Mouse (Mus musculus): ENCODE measurements around the gene Mpzl1. TPM values are rescaled to one million over a fixed set of nuclear protein-coding genes. Genes with fewer than 3 reads are reported as not detected.
A peak's percentile ranks its signal among the peaks of the same experiment; 100 is the strongest.

The Mpzl1 gene
- polyA plus RNA-seq, 1 experiment = 43.7 TPM

GRCm38 (mm10) chr1:165625058-165625457, 9.3 kb downstream of the Mpzl1 start:
- no peaks in the 10 kb centered on the region for H3K4me1 ChIP-seq (ENCODE audit: control insufficient read depth, insufficient read depth, low read length)
- H3K27ac ChIP-seq (ENCODE audit: insufficient read depth, low read length) = no peak overlapping the region
- TF ChIP-seq CTCF (IDR thresholded peaks at IDR 0.05; ENCODE audit: extremely low read depth, insufficient read depth, low read length) = no peak
- no peak for TF ChIP-seq POLR2A (IDR thresholded peaks at IDR 0.05; ENCODE audit: extremely low read depth, insufficient read depth, low read length)
- H3K4me3 ChIP-seq (ENCODE audit: insufficient read depth, low read length) = no peak overlapping the region

- no peak overlapping the region for H3K4me3 ChIP-seq (ENCODE audit: insufficient read depth, low read length)
- peak overlapping the region; percentile 80 for H3K27ac ChIP-seq (ENCODE audit: insufficient read depth, low read length)
- TF ChIP-seq CTCF (IDR thresholded peaks at IDR 0.05; ENCODE audit: extremely low read depth, insufficient read depth, low read length) = no peak
- no peak for TF ChIP-seq POLR2A (IDR thresholded peaks at IDR 0.05; ENCODE audit: extremely low read depth, insufficient read depth, low read length)
- H3K4me1 ChIP-seq (ENCODE audit: control insufficient read depth, insufficient read depth, low read length) = peaks cover 4% of the 10 kb centered on the region; the same call in 1 of the 2 replicates
Observed at GRCm38 (mm10) chr1:165618201-165618624, 16.1 kb downstream of the Mpzl1 start.

GRCm38 (mm10) chr1:165617166-165617891, 17.0 kb downstream of the Mpzl1 start:
- H3K27ac ChIP-seq (ENCODE audit: insufficient read depth, low read length) = peak overlapping the region; percentile 74; the same call in 1 of the 2 replicates
- peaks cover 4% of the 10 kb centered on the region; the same call in 1 of the 2 replicates for H3K4me1 ChIP-seq (ENCODE audit: control insufficient read depth, insufficient read depth, low read length)
- H3K4me3 ChIP-seq (ENCODE audit: insufficient read depth, low read length) = no peak overlapping the region
- no peak for TF ChIP-seq POLR2A (IDR thresholded peaks at IDR 0.05; ENCODE audit: extremely low read depth, insufficient read depth, low read length)
- TF ChIP-seq CTCF (IDR thresholded peaks at IDR 0.05; ENCODE audit: extremely low read depth, insufficient read depth, low read length) = no peak

GRCm38 (mm10) chr1:165616652-165617051, 17.7 kb downstream of the Mpzl1 start:
- Histone ChIP-seq H3K4me1 (ENCODE audit: control insufficient read depth, insufficient read depth, low read length) (peaks cover 4% of the 10 kb centered on the region; the same call in 1 of the 2 replicates), H3K4me3 (ENCODE audit: insufficient read depth, low read length) (no peak overlapping the region), H3K27ac (ENCODE audit: insufficient read depth, low read length) (peak overlapping the region; percentile 74; the same call in 1 of the 2 replicates)
- TF ChIP-seq POLR2A (IDR thresholded peaks at IDR 0.05; ENCODE audit: extremely low read depth, insufficient read depth, low read length) (no peak), CTCF (IDR thresholded peaks at IDR 0.05; ENCODE audit: extremely low read depth, insufficient read depth, low read length) (no peak)

GRCm38 (mm10) chr1:165614793-165615192, 19.5 kb downstream of the Mpzl1 start:
- no peak overlapping the region for H3K4me3 ChIP-seq (ENCODE audit: insufficient read depth, low read length)
- no peak overlapping the region for H3K27ac ChIP-seq (ENCODE audit: insufficient read depth, low read length)
- H3K4me1 ChIP-seq (ENCODE audit: control insufficient read depth, insufficient read depth, low read length) = peaks cover 5% of the 10 kb centered on the region; the same call in 1 of the 2 replicates
- TF ChIP-seq POLR2A (IDR thresholded peaks at IDR 0.05; ENCODE audit: extremely low read depth, insufficient read depth, low read length) (no peak), CTCF (IDR thresholded peaks at IDR 0.05; ENCODE audit: extremely low read depth, insufficient read depth, low read length) (no peak)

GRCm38 (mm10) chr1:165613926-165614325, 20.4 kb downstream of the Mpzl1 start:
- Histone ChIP-seq H3K4me1 (ENCODE audit: control insufficient read depth, insufficient read depth, low read length) (peaks cover 5% of the 10 kb centered on the region; the same call in 1 of the 2 replicates), H3K27ac (ENCODE audit: insufficient read depth, low read length) (peak overlapping the region; percentile 15; the same call in 1 of the 2 replicates), H3K4me3 (ENCODE audit: insufficient read depth, low read length) (no peak overlapping the region)
- no peak for TF ChIP-seq CTCF (IDR thresholded peaks at IDR 0.05; ENCODE audit: extremely low read depth, insufficient read depth, low read length)
- TF ChIP-seq POLR2A (IDR thresholded peaks at IDR 0.05; ENCODE audit: extremely low read depth, insufficient read depth, low read length) = no peak

GRCm38 (mm10) chr1:165612714-165613113, 21.6 kb downstream of the Mpzl1 start:
- Histone ChIP-seq H3K4me3 (ENCODE audit: insufficient read depth, low read length) (no peak overlapping the region), H3K4me1 (ENCODE audit: control insufficient read depth, insufficient read depth, low read length) (peaks cover 4% of the 10 kb centered on the region; the same call in 1 of the 2 replicates), H3K27ac (ENCODE audit: insufficient read depth, low read length) (no peak overlapping the region)
- TF ChIP-seq POLR2A (IDR thresholded peaks at IDR 0.05; ENCODE audit: extremely low read depth, insufficient read depth, low read length) (no peak), CTCF (IDR thresholded peaks at IDR 0.05; ENCODE audit: extremely low read depth, insufficient read depth, low read length) (no peak)

- no peak overlapping the region for H3K4me3 ChIP-seq (ENCODE audit: insufficient read depth, low read length)
- H3K4me1 ChIP-seq (ENCODE audit: control insufficient read depth, insufficient read depth, low read length) = peaks cover 2% of the 10 kb centered on the region; the same call in 1 of the 2 replicates
- peak overlapping the region; percentile 78 for H3K27ac ChIP-seq (ENCODE audit: insufficient read depth, low read length)
- TF ChIP-seq CTCF (IDR thresholded peaks at IDR 0.05; ENCODE audit: extremely low read depth, insufficient read depth, low read length) = no peak
- TF ChIP-seq POLR2A (IDR thresholded peaks at IDR 0.05; ENCODE audit: extremely low read depth, insufficient read depth, low read length) = no peak
Observed at GRCm38 (mm10) chr1:165610321-165610999, 23.9 kb downstream of the Mpzl1 start.

GRCm38 (mm10) chr1:165609495-165610320, 24.6 kb downstream of the Mpzl1 start:
- Histone ChIP-seq H3K4me3 (ENCODE audit: insufficient read depth, low read length) (no peak overlapping the region), H3K27ac (ENCODE audit: insufficient read depth, low read length) (peak overlapping the region; percentile 55; the same call in 1 of the 2 replicates), H3K4me1 (ENCODE audit: control insufficient read depth, insufficient read depth, low read length) (peaks cover 3% of the 10 kb centered on the region; the same call in 1 of the 2 replicates)
- TF ChIP-seq POLR2A (IDR thresholded peaks at IDR 0.05; ENCODE audit: extremely low read depth, insufficient read depth, low read length) (no peak), CTCF (IDR thresholded peaks at IDR 0.05; ENCODE audit: extremely low read depth, insufficient read depth, low read length) (no peak)
